Mouse (Mus musculus): ENCODE data around the gene Pafah1b3. TPM values are rescaled to one million over a fixed set of nuclear protein-coding genes. Genes with fewer than 3 reads are reported as not detected.
"Not testable (repeated sequence)": the region's sequence is repeated elsewhere in the genome, so short reads cannot be mapped to it uniquely, and the experiment has no call there.

Pafah1b3 gene
- polyA plus RNA-seq, 1 experiment from 2014 or later: 590 TPM

DNA sequence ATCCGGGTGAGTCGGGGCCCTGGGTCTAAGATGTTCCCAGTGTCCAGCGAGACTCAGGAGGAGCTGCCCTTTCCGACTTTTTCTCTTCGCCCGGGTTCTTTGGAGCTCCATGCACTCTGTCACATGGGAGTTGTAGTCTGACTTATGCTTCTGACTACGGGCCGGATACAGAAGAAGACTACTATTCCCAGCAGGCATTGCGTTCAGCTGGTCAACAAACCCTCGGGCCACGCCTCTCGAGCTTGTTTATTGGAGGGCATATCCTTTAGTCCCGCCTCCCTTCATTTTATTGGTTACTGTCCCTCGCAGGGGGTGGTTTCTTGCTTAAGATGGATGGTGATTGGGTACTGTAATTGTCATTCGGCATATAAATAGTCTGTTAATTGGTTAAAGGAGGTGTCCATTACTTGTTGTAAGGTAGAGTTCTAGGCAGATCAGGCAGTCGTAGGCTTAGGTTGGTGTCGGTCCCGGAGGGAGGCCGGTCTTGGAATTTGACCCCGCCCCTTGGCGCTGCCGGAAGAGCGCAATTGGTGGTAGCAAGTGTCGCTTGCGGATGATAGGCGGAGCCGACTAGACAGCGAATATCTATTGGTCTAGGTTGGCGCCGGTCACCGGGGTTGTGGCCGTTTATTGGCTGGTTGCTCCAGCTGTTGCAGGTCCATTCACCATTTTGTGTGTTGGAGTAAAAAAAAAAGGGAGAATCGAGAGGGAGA, 29.9 kb downstream of the Pafah1b3 start:
- peak overlapping the region; percentile 69 for H3K4me3 ChIP-seq (ENCODE audit: low read depth, low read length)
- under 1% methylated on average over 33 of the region's 33 CpGs for WGBS
- peak overlapping the region; percentile 83 for H3K4me2 ChIP-seq (ENCODE audit: low read depth, low read length)
- H3K27ac ChIP-seq (ENCODE audit: low read depth, low read length): peak overlapping the region; percentile 90
- peak overlapping the region; percentile 81 for H3K9ac ChIP-seq (replicated peaks; ENCODE audit: low read depth, low read length)
- peaks cover 18% of the 10 kb centered on the region; the same call in 1 of the 2 replicates for H3K4me1 ChIP-seq (ENCODE audit: control insufficient read depth, insufficient read depth, low read length)
- H3K9me3 ChIP-seq (ENCODE audit: control insufficient read depth, low read length): no peaks in the 10 kb centered on the region
- H3K27me3 ChIP-seq (ENCODE audit: control insufficient read depth, insufficient read depth, low read length): no peaks in the 10 kb centered on the region
- peak; percentile 96 for ATAC-seq (ENCODE audit: low read depth)
- H3K36me3 ChIP-seq (ENCODE audit: control insufficient read depth, insufficient read depth, low read length): peaks cover 10% of the 10 kb centered on the region; the same call in 1 of the 2 replicates

DNA sequence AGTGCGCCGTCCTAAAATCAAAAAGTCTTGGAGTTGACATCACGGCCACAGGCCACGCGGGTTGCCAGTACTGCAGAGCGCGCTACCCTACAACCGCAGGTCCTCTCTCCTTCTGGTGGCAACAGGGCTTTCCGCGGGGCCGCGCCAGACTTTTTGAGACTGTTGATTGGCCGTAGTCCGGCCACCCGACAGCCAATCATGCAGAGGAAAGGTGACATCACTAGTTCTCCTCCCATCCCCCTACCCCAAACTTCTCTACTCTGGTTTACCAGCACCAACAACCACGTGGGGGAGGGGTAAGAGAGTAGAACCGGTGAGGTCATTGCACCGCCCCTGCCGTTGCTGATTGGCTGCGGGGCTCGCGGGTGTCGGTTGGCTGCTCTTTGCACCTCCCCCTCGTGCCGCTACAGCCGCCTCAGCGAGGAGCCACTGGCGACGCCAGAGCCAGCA, 30.5 kb downstream of the Pafah1b3 start, which contains the start of gene Cic:
Gene Cic (plus strand): TSS at position 404 of the 450 bp plus-strand sequence.
- Histone ChIP-seq H3K4me2 (ENCODE audit: low read depth, low read length) (peak within 1 kb of the TSS; percentile 83), H3K9me3 (ENCODE audit: control insufficient read depth, low read length) (no peaks in the 10 kb centered on the region), H3K9ac (replicated peaks; ENCODE audit: low read depth, low read length) (peak within 1 kb of the TSS; percentile 81), H3K36me3 (ENCODE audit: control insufficient read depth, insufficient read depth, low read length) (peaks cover 9% of the 10 kb centered on the region; the same call in 1 of the 2 replicates), H3K27me3 (ENCODE audit: control insufficient read depth, insufficient read depth, low read length) (no peaks in the 10 kb centered on the region), H3K27ac (ENCODE audit: low read depth, low read length) (peak within 1 kb of the TSS; percentile 90), H3K4me1 (ENCODE audit: control insufficient read depth, insufficient read depth, low read length) (peaks cover 18% of the 10 kb centered on the region; the same call in 1 of the 2 replicates), H3K4me3 (ENCODE audit: low read depth, low read length) (peak within 1 kb of the TSS; percentile 69)
- WGBS: under 1% methylated on average over 29 of the region's 29 CpGs
- peak; percentile 87 for ATAC-seq (ENCODE audit: low read depth)

DNA sequence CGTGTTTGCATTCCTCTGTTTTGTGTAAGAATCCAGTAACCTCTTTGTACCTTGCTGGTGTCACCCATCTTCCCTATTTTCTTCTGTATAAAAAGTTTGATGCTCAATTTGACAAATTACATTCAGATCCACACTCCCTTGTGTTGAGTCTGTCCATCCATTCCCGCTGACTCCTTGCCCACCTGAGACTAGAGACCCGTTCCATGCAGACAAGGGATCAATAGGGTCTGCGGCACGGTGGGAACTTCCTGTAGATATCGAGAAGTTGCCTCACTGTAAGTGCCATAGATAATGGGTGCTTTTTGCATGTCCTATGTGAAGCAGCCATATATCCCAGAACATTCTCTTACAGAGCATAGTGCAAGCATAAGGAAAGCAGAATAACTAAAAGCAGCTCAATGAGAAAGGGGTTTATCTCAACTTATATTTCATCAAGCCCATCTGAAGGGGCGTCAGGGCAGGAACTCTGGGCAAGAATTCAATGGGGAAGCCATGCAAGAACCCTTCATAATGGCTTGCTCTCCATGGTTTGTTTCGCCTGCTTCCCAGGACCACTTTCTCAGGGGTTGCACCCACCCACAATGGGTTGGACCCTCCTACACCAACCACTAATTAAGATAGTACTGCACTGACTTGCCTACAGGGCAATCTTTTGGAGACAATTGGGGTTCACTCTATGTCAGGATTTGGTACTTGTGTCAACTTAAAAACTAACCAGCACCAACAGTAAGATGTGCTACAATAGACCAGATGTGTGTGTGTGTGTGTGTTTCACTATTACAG, 31.4 kb downstream of the Pafah1b3 start:
- Histone ChIP-seq H3K27me3 (ENCODE audit: control insufficient read depth, insufficient read depth, low read length) (no peaks in the 10 kb centered on the region), H3K9ac (replicated peaks; ENCODE audit: low read depth, low read length) (no peak overlapping the region), H3K27ac (ENCODE audit: low read depth, low read length) (no peak overlapping the region), H3K9me3 (ENCODE audit: control insufficient read depth, low read length) (no peaks in the 10 kb centered on the region), H3K4me3 (ENCODE audit: low read depth, low read length) (no peak overlapping the region), H3K36me3 (ENCODE audit: control insufficient read depth, insufficient read depth, low read length) (peaks cover 3% of the 10 kb centered on the region; the same call in 1 of the 2 replicates), H3K4me1 (ENCODE audit: control insufficient read depth, insufficient read depth, low read length) (peaks cover 18% of the 10 kb centered on the region; the same call in 1 of the 2 replicates), H3K4me2 (ENCODE audit: low read depth, low read length) (peak overlapping the region; percentile 47; the same call in 1 of the 2 replicates)
- 90% methylated on average over 8 of the region's 8 CpGs for WGBS
- ATAC-seq (ENCODE audit: low read depth): no peak

DNA sequence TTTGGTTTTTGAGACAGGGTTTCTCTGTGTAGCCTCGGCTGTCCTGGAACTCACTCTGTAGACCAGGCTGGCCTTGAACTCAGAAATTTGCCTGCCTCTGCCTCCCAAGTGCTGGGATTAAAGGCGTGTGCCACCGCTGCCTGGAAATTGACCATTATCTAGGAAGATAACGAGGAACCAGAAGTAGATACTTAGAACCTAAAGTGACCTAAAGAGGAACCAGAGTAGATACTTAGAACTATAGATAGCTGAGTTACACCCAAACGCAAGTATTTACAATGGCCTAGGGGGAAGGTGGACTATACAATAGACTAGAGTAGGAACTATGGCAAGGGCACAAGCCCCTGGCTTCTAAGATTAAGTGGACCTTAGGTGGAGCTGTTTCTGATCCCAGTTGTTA, 32.0 kb downstream of the Pafah1b3 start:
- WGBS: 95% methylated on average over 5 of the region's 5 CpGs
- H3K9ac ChIP-seq (replicated peaks; ENCODE audit: low read depth, low read length); H3K4me3 ChIP-seq (ENCODE audit: low read depth, low read length); ATAC-seq (ENCODE audit: low read depth); H3K27ac ChIP-seq (ENCODE audit: low read depth, low read length); H3K9me3 ChIP-seq (ENCODE audit: control insufficient read depth, low read length); H3K27me3 ChIP-seq (ENCODE audit: control insufficient read depth, insufficient read depth, low read length); H3K4me2 ChIP-seq (ENCODE audit: low read depth, low read length); H3K36me3 ChIP-seq (ENCODE audit: control insufficient read depth, insufficient read depth, low read length): not testable (repeated sequence)
- peaks cover 18% of the 10 kb centered on the region; the same call in 1 of the 2 replicates for H3K4me1 ChIP-seq (ENCODE audit: control insufficient read depth, insufficient read depth, low read length)

DNA sequence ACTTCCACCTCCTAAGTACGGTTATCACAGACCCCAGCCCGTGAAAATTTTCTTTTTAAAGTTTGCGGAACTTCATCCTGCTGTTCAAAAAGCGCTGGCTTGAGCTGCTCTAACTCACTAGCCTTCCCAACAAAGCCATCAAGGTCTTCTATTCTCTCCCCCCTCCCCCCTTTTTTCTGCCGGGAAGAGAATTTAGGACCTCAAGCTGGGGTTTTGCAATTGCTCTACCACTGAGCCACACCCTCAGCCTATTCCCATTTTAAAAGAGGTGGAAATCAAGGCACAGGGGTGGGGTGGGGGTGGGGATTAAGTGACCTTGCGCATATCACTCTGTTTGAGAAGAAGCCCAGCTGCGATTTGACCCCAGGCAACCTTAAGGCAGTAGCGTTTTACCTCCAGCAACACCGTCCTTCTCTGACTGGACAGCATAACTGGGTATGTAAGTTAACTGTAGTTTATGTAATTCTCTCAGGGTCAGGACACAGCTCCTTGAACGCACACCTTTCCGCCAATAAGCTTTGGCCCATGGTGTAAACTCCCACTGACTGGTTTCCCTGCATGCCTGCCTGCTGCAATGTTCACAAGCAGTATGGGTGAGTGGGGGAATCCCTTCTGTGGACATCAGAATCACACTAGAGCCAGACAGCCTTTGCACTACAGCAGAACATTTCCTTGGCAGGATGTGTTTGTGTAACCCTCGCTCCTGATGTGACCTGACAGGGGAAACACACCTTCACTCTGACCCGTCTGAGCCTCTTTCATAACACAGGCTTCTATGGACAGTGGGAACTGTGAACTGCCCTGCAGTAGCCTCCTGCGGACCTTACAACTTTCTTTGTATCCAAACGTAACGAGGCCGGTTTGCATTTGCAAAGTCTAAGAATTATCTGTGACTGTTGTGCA, 33.6 kb downstream of the Pafah1b3 start:
- peaks cover 7% of the 10 kb centered on the region; the same call in 1 of the 2 replicates for H3K4me1 ChIP-seq (ENCODE audit: control insufficient read depth, insufficient read depth, low read length)
- 25% methylated on average over 17 of the region's 17 CpGs for WGBS
- H3K4me3 ChIP-seq (ENCODE audit: low read depth, low read length): no peak overlapping the region
- H3K4me2 ChIP-seq (ENCODE audit: low read depth, low read length): no peak overlapping the region
- H3K27me3 ChIP-seq (ENCODE audit: control insufficient read depth, insufficient read depth, low read length): no peaks in the 10 kb centered on the region
- H3K9ac ChIP-seq (replicated peaks; ENCODE audit: low read depth, low read length): no peak overlapping the region
- no peak for ATAC-seq (ENCODE audit: low read depth)
- H3K36me3 ChIP-seq (ENCODE audit: control insufficient read depth, insufficient read depth, low read length): no peaks in the 10 kb centered on the region
- no peak overlapping the region for H3K27ac ChIP-seq (ENCODE audit: low read depth, low read length)
- no peaks in the 10 kb centered on the region for H3K9me3 ChIP-seq (ENCODE audit: control insufficient read depth, low read length)

DNA sequence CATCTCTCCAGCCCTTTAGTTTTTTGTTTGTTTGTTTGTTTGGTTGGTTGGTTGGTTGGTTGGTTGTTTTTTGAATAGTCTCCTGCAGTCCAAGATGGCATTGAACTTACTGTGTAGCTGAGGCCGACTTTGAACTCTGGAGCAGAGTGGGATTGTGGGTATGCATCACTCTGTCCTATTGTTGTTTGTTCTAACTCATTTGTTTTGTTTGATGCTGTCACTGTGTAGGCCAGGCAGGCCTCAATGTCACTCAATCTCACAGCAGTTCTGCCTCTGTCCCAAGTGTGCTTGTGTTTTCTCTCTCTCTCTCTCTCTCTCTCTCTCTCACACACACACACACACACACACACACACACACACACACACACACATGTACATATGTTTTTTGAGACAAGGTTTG, 35.9 kb downstream of the Pafah1b3 start:
- WGBS: 75% methylated on average over 1 of the region's 1 CpGs

DNA sequence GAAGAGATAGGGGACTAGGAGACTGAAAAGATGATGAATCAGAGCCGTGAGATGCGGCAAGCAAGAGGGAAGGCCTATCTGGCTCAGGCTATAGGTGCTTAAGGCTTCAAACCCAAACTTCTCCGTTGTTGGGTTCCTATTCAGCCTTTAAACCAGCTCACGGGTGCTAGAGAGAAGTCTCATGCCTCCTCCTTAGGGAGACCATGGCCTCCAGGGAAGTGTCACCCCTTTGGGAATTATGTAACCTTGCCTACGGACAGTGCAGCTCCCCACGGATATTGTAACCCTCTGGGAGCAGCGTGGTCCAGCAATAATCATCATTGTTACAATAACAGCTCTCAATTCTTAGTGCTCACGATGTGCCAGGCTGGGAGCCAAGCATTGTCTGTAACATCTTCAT, 46.0 kb downstream of the Pafah1b3 start:
- no peak for ATAC-seq (ENCODE audit: low read depth)
- Histone ChIP-seq H3K9me3 (ENCODE audit: control insufficient read depth, low read length) (no peaks in the 10 kb centered on the region), H3K4me2 (ENCODE audit: low read depth, low read length) (peak overlapping the region; percentile 99), H3K27ac (ENCODE audit: low read depth, low read length) (peak overlapping the region; percentile 70), H3K4me3 (ENCODE audit: low read depth, low read length) (peak overlapping the region; percentile 71), H3K4me1 (ENCODE audit: control insufficient read depth, insufficient read depth, low read length) (peaks cover 15% of the 10 kb centered on the region), H3K27me3 (ENCODE audit: control insufficient read depth, insufficient read depth, low read length) (no peaks in the 10 kb centered on the region), H3K36me3 (ENCODE audit: control insufficient read depth, insufficient read depth, low read length) (no peaks in the 10 kb centered on the region), H3K9ac (replicated peaks; ENCODE audit: low read depth, low read length) (peak overlapping the region; percentile 48)
- WGBS: 9% methylated on average over 8 of the region's 8 CpGs

More for the DNA sequence above, 35.9 kb downstream of the Pafah1b3 start:
- no peak overlapping the region for H3K4me3 ChIP-seq (ENCODE audit: low read depth, low read length)
- no peaks in the 10 kb centered on the region for H3K36me3 ChIP-seq (ENCODE audit: control insufficient read depth, insufficient read depth, low read length)
- H3K9ac ChIP-seq (replicated peaks; ENCODE audit: low read depth, low read length): no peak overlapping the region
- H3K9me3 ChIP-seq (ENCODE audit: control insufficient read depth, low read length): no peaks in the 10 kb centered on the region
- H3K27ac ChIP-seq (ENCODE audit: low read depth, low read length): no peak overlapping the region
- no peaks in the 10 kb centered on the region for H3K27me3 ChIP-seq (ENCODE audit: control insufficient read depth, insufficient read depth, low read length)
- 0 out of 2 replicates have a peak, but pooled peaks cover under 1% of the 10 kb centered on the region for H3K4me1 ChIP-seq (ENCODE audit: control insufficient read depth, insufficient read depth, low read length)
- H3K4me2 ChIP-seq (ENCODE audit: low read depth, low read length): no peak overlapping the region
- ATAC-seq (ENCODE audit: low read depth): no peak

DNA sequence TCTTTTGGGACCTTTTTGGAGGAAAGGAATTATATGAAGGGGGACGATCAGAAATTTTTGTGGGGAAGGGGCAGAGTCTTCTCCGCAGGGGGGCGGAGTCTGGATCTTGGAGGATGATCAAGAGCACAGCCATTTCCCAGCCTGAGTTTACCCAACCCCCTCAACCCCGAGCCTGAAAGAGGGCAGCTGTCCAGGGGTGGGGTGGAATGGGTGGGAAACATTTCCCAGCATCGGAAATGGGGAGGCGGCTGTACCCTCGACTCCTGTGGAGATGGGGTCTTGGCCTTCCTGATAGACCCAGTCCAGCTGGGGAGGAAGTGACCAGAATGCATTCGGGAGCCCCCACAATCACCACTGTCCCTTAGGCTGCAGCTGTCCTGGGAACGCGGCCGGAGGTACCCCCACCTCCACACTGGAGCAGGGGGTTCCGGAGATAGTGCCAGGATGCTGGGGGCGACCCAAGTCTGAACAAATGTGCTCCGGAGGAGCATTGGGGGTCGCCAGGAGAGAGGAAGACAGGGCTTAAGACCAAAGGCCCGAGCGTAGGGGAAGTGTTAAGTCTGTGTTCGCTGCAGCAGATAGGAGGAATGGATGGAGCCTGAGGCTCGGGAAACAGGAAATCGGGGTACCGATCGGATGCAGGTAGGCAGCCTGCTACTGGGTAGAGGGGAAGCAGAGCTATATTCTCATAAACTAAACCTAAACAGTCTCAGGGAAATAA, 46.6 kb downstream of the Pafah1b3 start:
- no peak for ATAC-seq (ENCODE audit: low read depth)
- peak overlapping the region; percentile 71 for H3K4me3 ChIP-seq (ENCODE audit: low read depth, low read length)
- peaks cover 20% of the 10 kb centered on the region for H3K4me1 ChIP-seq (ENCODE audit: control insufficient read depth, insufficient read depth, low read length)
- no peaks in the 10 kb centered on the region for H3K36me3 ChIP-seq (ENCODE audit: control insufficient read depth, insufficient read depth, low read length)
- H3K27ac ChIP-seq (ENCODE audit: low read depth, low read length): peak overlapping the region; percentile 70
- H3K9me3 ChIP-seq (ENCODE audit: control insufficient read depth, low read length): no peaks in the 10 kb centered on the region
- no peaks in the 10 kb centered on the region for H3K27me3 ChIP-seq (ENCODE audit: control insufficient read depth, insufficient read depth, low read length)
- WGBS: 3% methylated on average over 22 of the region's 22 CpGs
- peak overlapping the region; percentile 48 for H3K9ac ChIP-seq (replicated peaks; ENCODE audit: low read depth, low read length)
- peak overlapping the region; percentile 99 for H3K4me2 ChIP-seq (ENCODE audit: low read depth, low read length)
